Mouse (Mus musculus) ES-E14 (cell line): Measurements from ENCODE around the gene Nr1i3. TPM values are rescaled to one million over a fixed set of nuclear protein-coding genes. Genes with fewer than 3 reads are reported as not detected.
A peak's percentile ranks its signal among the peaks of the same experiment; 100 is the strongest.

Experiments used
- DNase-seq: peaks from one replicate; pipeline ENCODE4 v3.0.0-alpha.2; 2013; ENCODE audit warnings: low read depth, low spot score
- H3K27ac ChIP-seq: 2 replicates; pipeline ENCODE4 v1.5.1; 2012; ENCODE audit warnings: low read depth, mild to moderate bottlenecking, low read length, moderate library complexity, mixed read lengths; ENCODE audit not compliant: poor library complexity, insufficient read depth, severe bottlenecking
- H3K36me3 ChIP-seq: 2 replicates; pipeline ENCODE4 v1.6.1; 2012; ENCODE audit warnings: mild to moderate bottlenecking, low read length, moderate library complexity, mixed read lengths; ENCODE audit not compliant: control insufficient read depth, poor library complexity, insufficient read depth, severe bottlenecking
- H3K4me1 ChIP-seq, 2 experiments: fragments of 150-350 bp in 1 of 2; sonication (generic) in 1 of 2; 2 replicates each; pipeline ENCODE4 v1.6.1; 2012; ENCODE audit warnings: low read length in 2 of 2, mild to moderate bottlenecking in 1 of 2, mixed read lengths in 1 of 2; ENCODE audit not compliant: control insufficient read depth in 2 of 2, insufficient read depth in 2 of 2, poor library complexity in 1 of 2
- H3K4me3 ChIP-seq, 2 experiments: fragments of 150-350 bp in 1 of 2; sonication (generic) in 1 of 2; 2 replicates each; pipeline ENCODE4 v1.5.1; 2012; ENCODE audit warnings: low read length in 2 of 2, low read depth in 1 of 2, mild to moderate bottlenecking in 1 of 2, mixed read lengths in 1 of 2; ENCODE audit not compliant: insufficient read depth in 1 of 2, poor library complexity in 1 of 2, severe bottlenecking in 1 of 2
- H3K9ac ChIP-seq: 2 replicates; pipeline ENCODE4 v1.6.1; 2012; ENCODE audit warnings: low read depth, mild to moderate bottlenecking, low read length, mixed read lengths; ENCODE audit not compliant: poor library complexity, insufficient read depth, severe bottlenecking
- H3K9me3 ChIP-seq: fragments of 150-350 bp; sonication (generic); 2 replicates; pipeline ENCODE4 v1.6.1; 2012; ENCODE audit warnings: low read depth, mild to moderate bottlenecking, low read length; ENCODE audit not compliant: control insufficient read depth, insufficient read depth
- CHD2 ChIP-seq: IDR thresholded peaks from 2 replicates; pipeline ENCODE4 v1.6.1; 2014; ENCODE audit warnings: mild to moderate bottlenecking, low read depth, low read length, inconsistent platforms
- HCFC1 ChIP-seq: IDR thresholded peaks from 2 replicates; pipeline ENCODE4 v1.6.1; 2012; ENCODE audit warnings: low read length, inconsistent platforms, borderline replicate concordance; ENCODE audit not compliant: insufficient read depth
- MAFK ChIP-seq: IDR thresholded peaks from 2 replicates; pipeline ENCODE4 v1.6.1; 2014; ENCODE audit warnings: mild to moderate bottlenecking, low read depth, low read length, inconsistent platforms; ENCODE audit not compliant: insufficient read depth
- ZC3H11A ChIP-seq: IDR thresholded peaks from 2 replicates; pipeline ENCODE4 v1.6.1; 2012; ENCODE audit warnings: low read depth, mild to moderate bottlenecking, inconsistent platforms, low read length, borderline replicate concordance
- ZNF384 ChIP-seq: IDR thresholded peaks from 2 replicates; pipeline ENCODE4 v1.6.1; 2012; ENCODE audit warnings: low read depth, low read length, inconsistent platforms
- in situ Hi-C, 2 experiments: fragments of 600-800 bp; cut with MboI; formaldehyde crosslinking; loops; one replicate each; pipeline ENCODE4 v1.15.1; 2025; ENCODE audit warnings: low sequenced_read_pairs in 2 of 2, inconsistent platforms in 1 of 2; ENCODE audit not compliant: unreplicated experiment in 2 of 2
- total RNA-seq: library from RNA; depleted of rRNA; stranded (reverse); fragments of 300-350 nt; gene quantifications from 2 replicates; pipeline ENCODE4 v1.2.3, GENCODE M21; 2012

Nr1i3 gene
- total RNA-seq, 1 experiment = 0.71 TPM

DNA sequence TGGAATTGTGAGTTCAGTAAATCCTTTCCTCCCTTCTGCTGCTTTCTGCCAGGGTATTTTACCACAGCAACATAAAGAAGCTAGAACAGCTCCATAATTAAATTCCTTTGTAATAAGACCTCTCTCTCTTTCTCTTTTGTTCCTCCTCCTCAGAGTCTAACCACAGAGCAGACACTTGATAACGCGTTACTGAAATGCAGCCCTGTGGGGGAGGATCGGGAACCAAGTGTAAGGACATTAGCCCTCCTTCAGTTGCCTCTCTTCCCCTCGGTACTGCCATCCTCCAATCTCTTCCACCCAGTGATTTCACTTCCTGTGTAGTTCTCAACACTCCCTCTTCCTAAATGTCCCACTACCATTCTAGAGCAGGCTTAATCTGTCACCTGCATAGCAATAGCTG, 4.4 kb upstream of the Nr1i3 start:
- in situ Hi-C loops = no loop called here
- no peak overlapping the region for H3K4me3 ChIP-seq
- no peaks in the 10 kb centered on the region for H3K36me3 ChIP-seq
- no peak overlapping the region for H3K27ac ChIP-seq
- no peak overlapping the region for H3K9ac ChIP-seq
- H3K9me3 ChIP-seq = no peaks in the 10 kb centered on the region
- H3K4me1 ChIP-seq = no peaks in the 10 kb centered on the region
- DNase-seq = no peak
- no peak for TF ChIP-seq ZNF384
- TF ChIP-seq CHD2 = no peak
- no peak for TF ChIP-seq HCFC1
- no peak for TF ChIP-seq ZC3H11A
- TF ChIP-seq MAFK = no peak

DNA sequence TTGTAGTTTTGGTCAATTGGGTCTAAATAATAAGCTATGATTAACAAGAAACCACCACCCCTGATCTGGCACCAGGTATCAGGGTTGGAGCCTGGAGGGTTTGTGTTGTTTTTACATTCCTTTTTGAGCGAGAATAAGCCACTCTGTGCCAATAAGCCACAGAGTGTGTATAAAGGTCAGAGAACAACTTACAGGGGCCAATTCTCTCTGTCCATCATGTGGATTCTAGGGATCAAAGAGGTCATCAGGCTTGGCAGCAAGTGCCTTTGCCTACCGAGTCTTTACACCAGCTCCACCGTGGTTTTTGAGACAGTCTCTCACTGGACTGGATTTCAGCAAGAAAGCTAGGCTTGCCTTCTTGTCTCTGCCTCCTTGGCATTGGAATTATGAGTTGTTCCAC, 916 bp upstream of the Nr1i3 start:
- no peaks in the 10 kb centered on the region for H3K36me3 ChIP-seq
- no peak overlapping the region for H3K4me3 ChIP-seq
- H3K9me3 ChIP-seq = no peaks in the 10 kb centered on the region
- no peak for DNase-seq
- no peaks in the 10 kb centered on the region; a peak in 1 of 4 replicates for H3K4me1 ChIP-seq
- no peak overlapping the region for H3K9ac ChIP-seq
- in situ Hi-C loops = no loop called here
- H3K27ac ChIP-seq = no peak overlapping the region
- TF ChIP-seq HCFC1 (no peak), ZC3H11A (no peak), ZNF384 (no peak)

DNA sequence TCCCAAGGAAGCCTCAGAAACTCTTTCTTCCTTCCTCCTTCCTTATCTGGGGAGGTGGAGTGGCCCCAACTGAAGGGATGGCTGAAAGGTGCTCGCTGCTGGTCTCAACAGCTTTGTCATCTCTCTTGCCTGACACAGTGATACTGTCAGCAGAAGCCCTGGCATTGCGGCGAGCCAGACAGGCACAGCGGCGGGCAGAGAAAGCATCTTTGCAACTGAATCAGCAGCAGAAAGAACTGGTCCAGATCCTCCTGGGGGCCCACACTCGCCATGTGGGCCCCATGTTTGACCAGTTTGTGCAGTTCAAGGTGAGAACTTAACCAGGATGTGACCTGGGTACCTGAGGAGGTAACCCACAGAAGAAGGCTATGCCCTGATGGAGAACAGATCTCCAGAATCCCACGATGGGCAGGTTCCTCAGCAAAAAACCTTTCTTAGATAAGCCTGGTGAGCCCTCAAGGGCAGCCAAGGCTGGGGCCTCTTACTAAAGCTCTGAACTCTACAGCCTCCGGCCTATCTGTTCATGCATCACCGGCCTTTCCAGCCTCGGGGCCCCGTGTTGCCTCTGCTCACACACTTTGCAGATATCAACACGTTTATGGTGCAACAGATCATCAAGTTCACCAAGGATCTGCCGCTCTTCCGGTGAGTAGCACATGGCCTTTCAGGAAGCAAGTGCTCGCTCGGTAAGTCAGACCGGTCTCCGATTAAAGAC, 2.6 kb downstream of the Nr1i3 start:
- no peak for DNase-seq
- H3K4me1 ChIP-seq = peaks cover 2 to 8% of the 10 kb centered on the region in 2 experiments; a peak in 3 of 4 replicates
- H3K4me3 ChIP-seq = no peak overlapping the region
- in situ Hi-C loops = no loop called here
- no peak overlapping the region for H3K27ac ChIP-seq
- TF ChIP-seq HCFC1 (no peak), ZC3H11A (no peak), CHD2 (no peak), MAFK (no peak), ZNF384 (no peak)
- H3K36me3 ChIP-seq = peaks cover 8% of the 10 kb centered on the region; the same call in 1 of the 2 replicates
- H3K9me3 ChIP-seq = no peaks in the 10 kb centered on the region
- no peak overlapping the region for H3K9ac ChIP-seq

DNA sequence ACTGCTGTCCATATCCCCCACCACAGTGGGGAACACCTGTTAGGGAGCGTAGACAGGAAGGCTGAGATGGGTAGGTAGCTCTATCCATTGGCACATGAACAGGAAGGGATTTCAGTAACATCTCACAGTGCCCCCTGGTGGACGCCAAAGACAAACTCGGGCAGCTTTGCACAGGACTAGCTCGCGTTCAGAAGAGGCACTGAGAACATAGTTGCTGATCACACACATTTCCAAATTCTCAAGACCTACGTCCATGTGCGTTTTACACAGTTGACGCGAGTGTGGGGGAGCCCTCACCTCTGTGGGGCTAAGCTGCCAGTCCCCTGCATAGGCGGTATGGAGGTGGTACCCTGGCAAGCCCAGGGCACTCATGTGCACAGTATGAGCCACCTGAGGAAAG, 7.1 kb downstream of the Nr1i3 start:
- Histone ChIP-seq H3K27ac (no peak overlapping the region), H3K4me1 (peaks cover 2 to 12% of the 10 kb centered on the region in 2 experiments; a peak in 3 of 4 replicates), H3K4me3 (peak overlapping the region in 1 of 2 experiments; percentile 42; a peak in 3 of 4 replicates), H3K9ac (no peak overlapping the region; the same call in 1 of the 2 replicates), H3K9me3 (no peaks in the 10 kb centered on the region), H3K36me3 (peaks cover 8% of the 10 kb centered on the region; the same call in 1 of the 2 replicates)
- DNase-seq = peak; percentile 85
- peak; percentile 47; the same call in 1 of the 2 replicates for TF ChIP-seq HCFC1
- TF ChIP-seq CHD2 = no peak
- TF ChIP-seq ZC3H11A = peak; percentile 34; the same call in 1 of the 2 replicates
- peak; percentile 46; the same call in 1 of the 2 replicates for TF ChIP-seq MAFK
- no peak for TF ChIP-seq ZNF384
- in situ Hi-C loops = no loop called here
